Mouse (Mus musculus) heart, postnatal 0 days (tissue): Measurements from ENCODE around the gene Agbl3.

Source experiments
- CTCF ChIP-seq: IDR thresholded peaks from 2 replicates; pipeline ENCODE4 v1.5.1; 2016; ENCODE audit warnings: antibody characterized with exemption, control low read depth, low read depth
- EP300 ChIP-seq: IDR thresholded peaks from 2 replicates; pipeline ENCODE4 v1.6.1; 2016; ENCODE audit warnings: antibody characterized with exemption, low read depth

DNA sequence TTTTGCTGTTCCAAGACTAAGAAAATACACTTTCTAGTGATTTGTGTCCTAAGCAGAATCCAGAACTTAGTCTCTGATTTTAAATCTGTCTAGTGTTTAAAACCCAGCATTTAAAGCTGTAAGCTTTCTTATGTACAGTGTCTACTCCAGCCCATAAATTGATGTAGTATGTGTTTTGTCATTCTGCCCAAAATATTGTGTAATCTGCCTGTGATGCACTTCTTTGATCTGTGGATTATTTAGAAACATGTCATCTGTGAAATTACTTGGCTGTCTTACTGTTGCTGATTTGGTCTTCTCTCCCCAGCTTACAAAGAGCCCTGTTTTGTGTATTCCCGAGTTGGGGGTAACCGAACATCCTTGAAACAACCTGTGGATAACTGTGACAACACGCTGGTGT is 17.7 kb downstream of the Agbl3 start:
- TF ChIP-seq CTCF: no peak
- no peak for TF ChIP-seq EP300
